Mouse (Mus musculus) brown adipose tissue, adult 24 weeks (tissue): Measurements from ENCODE around the gene Wipf2. TPM values are rescaled to one million over a fixed set of nuclear protein-coding genes. Genes with fewer than 3 reads are reported as not detected.
"Not testable (repeated sequence)": the region's sequence is repeated elsewhere in the genome, so short reads cannot be mapped to it uniquely, and the experiment has no call there.

ENCODE experiments used
- H3K27ac ChIP-seq: fragments of 200-500 bp; replicated peaks from 2 replicates; pipeline ENCODE4 v1.5.1; 2012; ENCODE audit warnings: low read depth, mild to moderate bottlenecking, low read length
- H3K4me1 ChIP-seq: fragments of 200-500 bp; 2 replicates; pipeline ENCODE4 v1.6.1; 2012; ENCODE audit warnings: low read length, mixed read lengths; ENCODE audit not compliant: control insufficient read depth, insufficient read depth, insufficient read length
- H3K4me3 ChIP-seq: fragments of 200-500 bp; 2 replicates; pipeline ENCODE4 v1.5.1; 2012; ENCODE audit warnings: low read depth, mild to moderate bottlenecking, low read length, moderate library complexity; ENCODE audit not compliant: insufficient read depth
- polyA plus RNA-seq: library from polyadenylated mRNA; stranded (reverse); fragments of >200 nt; gene quantifications from 2 replicates; pipeline ENCODE4 v1.2.4, GENCODE M21; 2012; ENCODE audit not compliant: missing spikeins, insufficient read depth, insufficient read length

Wipf2 gene
- polyA plus RNA-seq, 1 experiment: 5.8 TPM

GRCm38 (mm10) chr11:98928186-98928893 lies 64.9 kb downstream of the Wipf2 start:
- peaks cover 33% of the 10 kb centered on the region for H3K4me1 ChIP-seq
- H3K4me3 ChIP-seq: no peak overlapping the region
- H3K27ac ChIP-seq: no peak overlapping the region

GRCm38 (mm10) chr11:98929503-98929902 lies 66.1 kb downstream of the Wipf2 start:
- Histone ChIP-seq H3K4me3 (no peak overlapping the region), H3K4me1 (peaks cover 31% of the 10 kb centered on the region), H3K27ac (no peak overlapping the region)

GRCm38 (mm10) chr11:98930127-98930601 lies 66.7 kb downstream of the Wipf2 start:
- H3K4me3 ChIP-seq: no peak overlapping the region
- peaks cover 29% of the 10 kb centered on the region for H3K4me1 ChIP-seq
- H3K27ac ChIP-seq: no peak overlapping the region

- Histone ChIP-seq H3K4me3 (no peak overlapping the region), H3K27ac (no peak overlapping the region), H3K4me1 (peaks cover 27% of the 10 kb centered on the region)
These were observed 67.5 kb downstream of the Wipf2 start for GRCm38 (mm10) chr11:98930773-98931512.

GRCm38 (mm10) chr11:98931513-98932292 lies 68.3 kb downstream of the Wipf2 start:
- H3K4me3 ChIP-seq: no peak overlapping the region
- no peak overlapping the region for H3K27ac ChIP-seq
- H3K4me1 ChIP-seq: peaks cover 26% of the 10 kb centered on the region

- Histone ChIP-seq H3K4me1 (peaks cover 26% of the 10 kb centered on the region), H3K27ac (no peak overlapping the region), H3K4me3 (no peak overlapping the region)
These were observed 69.1 kb downstream of the Wipf2 start for GRCm38 (mm10) chr11:98932293-98933091.

GRCm38 (mm10) chr11:98933151-98933550 lies 69.7 kb downstream of the Wipf2 start:
- Histone ChIP-seq H3K27ac (no peak overlapping the region), H3K4me3 (no peak overlapping the region), H3K4me1 (peaks cover 26% of the 10 kb centered on the region)

GRCm38 (mm10) chr11:98933847-98934246 lies 70.4 kb downstream of the Wipf2 start:
- not testable (repeated sequence) for H3K4me3 ChIP-seq, H3K27ac ChIP-seq
- peaks cover 32% of the 10 kb centered on the region for H3K4me1 ChIP-seq

- H3K4me3 ChIP-seq: no peak overlapping the region
- no peak overlapping the region for H3K27ac ChIP-seq
- peaks cover 35% of the 10 kb centered on the region for H3K4me1 ChIP-seq
These were observed 70.9 kb downstream of the Wipf2 start for GRCm38 (mm10) chr11:98934367-98934766.

GRCm38 (mm10) chr11:98935123-98935522 lies 71.7 kb downstream of the Wipf2 start:
- no peak overlapping the region for H3K4me3 ChIP-seq
- H3K27ac ChIP-seq: no peak overlapping the region
- peaks cover 39% of the 10 kb centered on the region for H3K4me1 ChIP-seq

GRCm38 (mm10) chr11:98936170-98936569 lies 72.7 kb downstream of the Wipf2 start:
- peaks cover 39% of the 10 kb centered on the region for H3K4me1 ChIP-seq
- H3K27ac ChIP-seq: peak overlapping the region; percentile 95
- peak overlapping the region; percentile 80 for H3K4me3 ChIP-seq

GRCm38 (mm10) chr11:98936606-98937409 lies 73.4 kb downstream of the Wipf2 start:
- H3K27ac ChIP-seq: peak overlapping the region; percentile 95
- peaks cover 36% of the 10 kb centered on the region for H3K4me1 ChIP-seq
- H3K4me3 ChIP-seq: peak overlapping the region; percentile 80

GRCm38 (mm10) chr11:98937410-98937913 lies 74.0 kb downstream of the Wipf2 start:
- Histone ChIP-seq H3K27ac (peak overlapping the region; percentile 95), H3K4me1 (peaks cover 40% of the 10 kb centered on the region), H3K4me3 (peak overlapping the region; percentile 87)
